ENCODE assay signal across 8 mouse cellular contexts in genomic region chr13:55444286-55444936, GRCm38 (mm10). TPM values are rescaled to one million over a fixed set of nuclear protein-coding genes. Genes with fewer than 3 reads are reported as not detected.
A peak's percentile ranks its signal among the peaks of the same experiment; 100 is the strongest.
DNase-seq lines count a peak whose midpoint lies in the region; ATAC-seq and TF ChIP-seq lines count a peak whose summit lies in the region.

No protein-coding gene starts in this region.

- TF ChIP-seq CTCF in cortical plate, adult 2 months (IDR thresholded peaks at IDR 0.05; ENCODE audit: extremely low read depth, insufficient read depth, low read length): no peak

- H3K4me1 ChIP-seq in kidney, embryonic 16.5 days (ENCODE audit: insufficient read depth, low read length): peaks cover 30% of the 10 kb centered on the region
- peaks cover 7 to 33% of the 10 kb centered on the region in 2 experiments for H3K4me1 ChIP-seq in ES-E14 (ENCODE audit: control insufficient read depth in 2 of 2, insufficient read depth in 2 of 2, low read length in 2 of 2, poor library complexity in 1 of 2)
- peaks cover 5% of the 10 kb centered on the region for H3K4me1 ChIP-seq in cortical plate, adult 2 months (ENCODE audit: control insufficient read depth, insufficient read depth, low read length)
- H3K4me1 ChIP-seq in hindbrain, embryonic 15.5 days (replicated peaks): peaks cover 33% of the 10 kb centered on the region
- H3K4me1 ChIP-seq in stomach, embryonic 14.5 days (ENCODE audit: control insufficient read depth, insufficient read depth, low read length): peaks cover 8% of the 10 kb centered on the region; the same call in 1 of the 2 replicates

- no peaks in the 10 kb centered on the region for H3K9me3 ChIP-seq in kidney, embryonic 16.5 days (ENCODE audit: low read length)
- no peaks in the 10 kb centered on the region for H3K9me3 ChIP-seq in ES-E14 (ENCODE audit: control insufficient read depth, insufficient read depth, low read depth, low read length)
- H3K9me3 ChIP-seq in hindbrain, embryonic 15.5 days: no peaks in the 10 kb centered on the region
- no peaks in the 10 kb centered on the region for H3K9me3 ChIP-seq in stomach, embryonic 14.5 days (ENCODE audit: control insufficient read depth, low read depth, low read length)

- peak overlapping the region; percentile 98 for H3K27ac ChIP-seq in kidney, embryonic 16.5 days (ENCODE audit: low read length)
- H3K27ac ChIP-seq in ES-E14 (ENCODE audit: insufficient read depth, low read depth, low read length, poor library complexity, severe bottlenecking): peak overlapping the region; percentile 99
- H3K27ac ChIP-seq in cortical plate, adult 2 months (ENCODE audit: insufficient read depth, low read length): peak overlapping the region; percentile 87
- H3K27ac ChIP-seq in hindbrain, embryonic 15.5 days (replicated peaks): peak overlapping the region; percentile 97
- H3K27ac ChIP-seq in stomach, embryonic 14.5 days (ENCODE audit: low read length): peak overlapping the region; percentile 97

- H3K36me3 ChIP-seq in kidney, embryonic 16.5 days (ENCODE audit: insufficient read depth, low read length): no peaks in the 10 kb centered on the region; the same call in 1 of the 2 replicates
- H3K36me3 ChIP-seq in ES-E14 (ENCODE audit: control insufficient read depth, insufficient read depth, low read length, poor library complexity, severe bottlenecking): peaks cover 5% of the 10 kb centered on the region; the same call in 1 of the 2 replicates
- H3K36me3 ChIP-seq in hindbrain, embryonic 15.5 days: no peaks in the 10 kb centered on the region
- no peaks in the 10 kb centered on the region for H3K36me3 ChIP-seq in stomach, embryonic 14.5 days (ENCODE audit: control insufficient read depth, insufficient read depth, low read length)

- H3K9ac ChIP-seq in kidney, embryonic 16.5 days (replicated peaks; ENCODE audit: low read length): peak overlapping the region; percentile 71
- peak overlapping the region; percentile 82 for H3K9ac ChIP-seq in ES-E14 (ENCODE audit: insufficient read depth, low read depth, low read length, poor library complexity, severe bottlenecking)
- peak overlapping the region; percentile 64 for H3K9ac ChIP-seq in hindbrain, embryonic 15.5 days
- peak overlapping the region; percentile 33; the same call in 1 of the 2 replicates for H3K9ac ChIP-seq in stomach, embryonic 14.5 days (replicated peaks; ENCODE audit: low read depth, low read length)

- in situ Hi-C loops in ES-E14 (cut with MboI; ENCODE audit: low sequenced_read_pairs in 2 of 2, unreplicated experiment in 2 of 2): no loop called here

- H3K27me3 ChIP-seq in kidney, embryonic 16.5 days (ENCODE audit: insufficient read depth, low read length): no peaks in the 10 kb centered on the region
- H3K27me3 ChIP-seq in hindbrain, embryonic 15.5 days: no peaks in the 10 kb centered on the region
- no peaks in the 10 kb centered on the region for H3K27me3 ChIP-seq in stomach, embryonic 14.5 days (ENCODE audit: control insufficient read depth, insufficient read depth, low read length)

- WGBS in kidney, embryonic 16.5 days: 1% methylated on average over 33 of the region's 33 CpGs
- WGBS in hindbrain, embryonic 15.5 days: 1% methylated on average over 33 of the region's 33 CpGs
- 1% methylated on average over 33 of the region's 33 CpGs for WGBS in stomach, embryonic 14.5 days

- TF ChIP-seq POLR2A in cortical plate, adult 2 months (IDR thresholded peaks at IDR 0.05; ENCODE audit: extremely low read depth, insufficient read depth, low read length): peak; percentile 88

- no peak for DNase-seq in kidney, adult 8-10 months
- DNase-seq in ES-E14 (ENCODE audit: low read depth, low spot score): peak; percentile 68
- peak; percentile 86 for DNase-seq in lung, postnatal 14 days
- no peak for DNase-seq in cerebellum, adult 9-11 months

- peak; percentile 84 for ATAC-seq in kidney, embryonic 16.5 days (ENCODE audit: low FRiP score, low TSS enrichment)
- peak; percentile 77 for ATAC-seq in hindbrain, embryonic 15.5 days (ENCODE audit: low FRiP score, low read depth)
- ATAC-seq in stomach, embryonic 14.5 days (ENCODE audit: insufficient number of reproducible peaks, insufficient read depth, low FRiP score, low read depth): peak; percentile 80

- peak overlapping the region; percentile 77 for H3K4me2 ChIP-seq in kidney, embryonic 16.5 days (replicated peaks; ENCODE audit: low read depth, low read length)
- H3K4me2 ChIP-seq in hindbrain, embryonic 15.5 days: peak overlapping the region; percentile 94
- H3K4me2 ChIP-seq in stomach, embryonic 14.5 days (replicated peaks; ENCODE audit: low read depth, low read length): peak overlapping the region; percentile 56

- H3K4me3 ChIP-seq in kidney, embryonic 16.5 days (ENCODE audit: low read length): peak overlapping the region; percentile 85
- H3K4me3 ChIP-seq in ES-E14 (ENCODE audit: insufficient read depth in 1 of 2, low read depth in 1 of 2, low read length in 2 of 2, poor library complexity in 1 of 2, severe bottlenecking in 1 of 2): peak overlapping the region; percentile 78 to 90
- peak overlapping the region; percentile 77 for H3K4me3 ChIP-seq in cortical plate, adult 2 months (ENCODE audit: insufficient read depth, low read length)
- peak overlapping the region; percentile 92 for H3K4me3 ChIP-seq in hindbrain, embryonic 15.5 days
- H3K4me3 ChIP-seq in stomach, embryonic 14.5 days (ENCODE audit: low read depth, low read length): peak overlapping the region; percentile 83

TF ChIP-seq in ES-E14, 5 proteins besides CTCF, POLR2A, EP300 and RAD21:
- TF ChIP-seq MAFK (IDR thresholded peaks at IDR 0.05; ENCODE audit: insufficient read depth, low read depth, low read length) (no peak), ZNF384 (IDR thresholded peaks at IDR 0.05; ENCODE audit: low read depth, low read length) (no peak), ZC3H11A (IDR thresholded peaks at IDR 0.05; ENCODE audit: borderline replicate concordance, low read depth, low read length) (peak; percentile 9; the same call in 1 of the 2 replicates), CHD2 (IDR thresholded peaks at IDR 0.05; ENCODE audit: low read depth, low read length) (no peak), HCFC1 (IDR thresholded peaks at IDR 0.05; ENCODE audit: borderline replicate concordance, insufficient read depth, low read length) (0 out of 2 replicates have a peak, but pooled peaks have one; percentile 8)
TF ChIP-seq in ES-E14: peak in this region for 2.

RNA-seq across cellular contexts. Expression of gene Grk6, which starts 0.5 kb away (rescaled TPM):
- polyA plus RNA-seq in kidney, embryonic 16.5 days (2015; fragmentation: Nextera tagmentation; extraction: Ambion mirVana): 17.4 and 25.6 TPM in 2 replicates
- total RNA-seq in ES-E14 (2012; rRNA removed): 74.7 and 132 TPM in 2 replicates
- 75.3 and 80.1 TPM in 2 replicates for polyA plus RNA-seq in cortical plate, adult 2 months (2012; rRNA removed)
- polyA plus RNA-seq in hindbrain, embryonic 15.5 days (2015; fragmentation: Nextera tagmentation; extraction: Ambion mirVana): 38.2 and 40.7 TPM in 2 replicates
- polyA plus RNA-seq in stomach, embryonic 14.5 days (2014; fragmentation: Nextera tagmentation; extraction: Ambion mirVana): 35.5 and 36.9 TPM in 2 replicates

RNA-seq across cellular contexts. Expression of gene F12, which starts 17.8 kb away (rescaled TPM):
- polyA plus RNA-seq in kidney, embryonic 16.5 days (2015; fragmentation: Nextera tagmentation; extraction: Ambion mirVana): 0.28 and 0.79 TPM in 2 replicates
- total RNA-seq in ES-E14 (2012; rRNA removed): not detected in 2 replicates
- polyA plus RNA-seq in cortical plate, adult 2 months (2012; rRNA removed): 0.63 and 1.0 TPM in 2 replicates
- 0.17 and 0.66 TPM in 2 replicates for polyA plus RNA-seq in hindbrain, embryonic 15.5 days (2015; fragmentation: Nextera tagmentation; extraction: Ambion mirVana)
- polyA plus RNA-seq in stomach, embryonic 14.5 days (2014; fragmentation: Nextera tagmentation; extraction: Ambion mirVana): not detected in 2 replicates

RNA-seq across cellular contexts. Expression of gene Prr7, which starts 19.7 kb away (rescaled TPM):
- 0.37 and 0.59 TPM in 2 replicates for polyA plus RNA-seq in kidney, embryonic 16.5 days (2015; fragmentation: Nextera tagmentation; extraction: Ambion mirVana)
- total RNA-seq in ES-E14 (2012; rRNA removed): 2.5 and 5.8 TPM in 2 replicates
- polyA plus RNA-seq in cortical plate, adult 2 months (2012; rRNA removed): 68.1 and 73.5 TPM in 2 replicates
- polyA plus RNA-seq in hindbrain, embryonic 15.5 days (2015; fragmentation: Nextera tagmentation; extraction: Ambion mirVana): 4.6 and 5.1 TPM in 2 replicates
- 0.87 and 1.4 TPM in 2 replicates for polyA plus RNA-seq in stomach, embryonic 14.5 days (2014; fragmentation: Nextera tagmentation; extraction: Ambion mirVana)

RNA-seq across cellular contexts. Expression of gene Pfn3, which starts 29.4 kb away (rescaled TPM):
- 0.46 TPM in 1 of 2 replicates, not detected in the other for polyA plus RNA-seq in kidney, embryonic 16.5 days (2015; fragmentation: Nextera tagmentation; extraction: Ambion mirVana)
- not detected in 2 replicates for total RNA-seq in ES-E14 (2012; rRNA removed)
- 0.40 and 0.56 TPM in 2 replicates for polyA plus RNA-seq in cortical plate, adult 2 months (2012; rRNA removed)
- polyA plus RNA-seq in hindbrain, embryonic 15.5 days (2015; fragmentation: Nextera tagmentation; extraction: Ambion mirVana): 0.72 and 1.1 TPM in 2 replicates
- 0.52 TPM in 1 of 2 replicates, not detected in the other for polyA plus RNA-seq in stomach, embryonic 14.5 days (2014; fragmentation: Nextera tagmentation; extraction: Ambion mirVana)

RNA-seq across cellular contexts. Expression of gene Dbn1, which starts 43.5 kb away (rescaled TPM):
- polyA plus RNA-seq in kidney, embryonic 16.5 days (2015; fragmentation: Nextera tagmentation; extraction: Ambion mirVana): 177 and 194 TPM in 2 replicates
- 77.0 and 83.8 TPM in 2 replicates for total RNA-seq in ES-E14 (2012; rRNA removed)
- polyA plus RNA-seq in cortical plate, adult 2 months (2012; rRNA removed): 336 and 368 TPM in 2 replicates
- 498 and 572 TPM in 2 replicates for polyA plus RNA-seq in hindbrain, embryonic 15.5 days (2015; fragmentation: Nextera tagmentation; extraction: Ambion mirVana)
- polyA plus RNA-seq in stomach, embryonic 14.5 days (2014; fragmentation: Nextera tagmentation; extraction: Ambion mirVana): 118 and 120 TPM in 2 replicates

Comparison
In these comparisons a context has a peak if more than half of its experiments do, and no peak if none do; other contexts are left out.
1. DNase-seq: peak in ES-E14 (single experiment) and lung, postnatal 14 days (single experiment); none in kidney, adult 8-10 months (0 of 2) and cerebellum, adult 9-11 months (single experiment).
2. RNA of gene Prr7, which starts 19.7 kb away (polyA plus RNA-seq): 68.1 to 73.5 TPM in cortical plate, adult 2 months; 4.6 to 5.1 TPM in hindbrain, embryonic 15.5 days, 0.87 to 1.4 TPM in stomach, embryonic 14.5 days and 0.37 to 0.59 TPM in kidney, embryonic 16.5 days; every median in the first group is over 10 times any median in the second.
3. Peak in every context shown above with its lines, with median percentiles within 50 percentile points of each other: ATAC-seq, H3K27ac ChIP-seq, H3K4me2 ChIP-seq, H3K4me3 ChIP-seq and H3K9ac ChIP-seq.